Comparison of ENCODE assay signal across 15 mouse cellular contexts in the genomic region with DNA sequence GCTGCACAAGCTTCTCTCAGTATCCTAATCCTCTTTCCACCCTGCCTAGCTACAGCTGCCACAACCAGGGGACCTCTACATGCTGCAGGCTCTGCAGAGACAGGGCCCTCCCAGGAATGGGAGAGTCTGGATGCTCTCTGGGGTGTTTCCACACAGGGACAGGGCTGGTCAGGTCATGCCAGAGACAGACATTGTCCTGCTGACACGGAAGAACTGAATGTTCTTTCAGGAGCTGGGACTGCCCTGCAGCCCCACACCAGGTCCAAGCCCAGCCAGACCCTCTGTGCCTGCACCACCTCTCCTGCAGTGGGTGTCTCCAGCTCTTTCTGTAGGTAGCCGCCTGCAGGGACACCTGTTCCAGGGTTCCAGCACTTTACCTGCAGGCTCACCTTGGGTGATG. TPM values are rescaled to one million over a fixed set of nuclear protein-coding genes. Genes with fewer than 3 reads are reported as not detected.
DNase-seq lines count a peak whose midpoint lies in the region; ATAC-seq lines count a peak whose summit lies in the region.
"Had no signal": no experiment of that assay in that cellular context is flagged by ENCODE, and none has a peak within 500 bp of the region (broad histone marks: within the 10 kb centered on the region; RNA-seq: fewer than 3 reads in every experiment).

No protein-coding gene starts in this region.

- no peaks in the 10 kb centered on the region for H3K36me3 ChIP-seq in hindbrain, embryonic 12.5 days
- no peaks in the 10 kb centered on the region for H3K36me3 ChIP-seq in hindbrain, embryonic 13.5 days
- H3K36me3 ChIP-seq in embryonic facial prominence, embryonic 15.5 days: no peaks in the 10 kb centered on the region
- H3K36me3 ChIP-seq in heart, embryonic 15.5 days: no peaks in the 10 kb centered on the region
- H3K36me3 ChIP-seq in neural tube, embryonic 15.5 days: no peaks in the 10 kb centered on the region
- H3K36me3 ChIP-seq: embryonic facial prominence, embryonic 12.5 days; forebrain, embryonic 12.5 days had no signal

- no peak for DNase-seq in yolk sac, embryonic 10.5 days (ENCODE audit: low spot score)
- DNase-seq in layer of hippocampus, adult 11-12 months (ENCODE audit: low spot score): no peak
- DNase-seq: cerebellum, adult 11-12 months; cerebellum, postnatal 36 days had no signal

- H3K27me3 ChIP-seq in hindbrain, embryonic 12.5 days: peaks cover 62% of the 10 kb centered on the region
- H3K27me3 ChIP-seq in hindbrain, embryonic 13.5 days: peaks cover 74% of the 10 kb centered on the region
- peaks cover 67% of the 10 kb centered on the region for H3K27me3 ChIP-seq in embryonic facial prominence, embryonic 15.5 days
- peaks cover 12% of the 10 kb centered on the region; the same call in 1 of the 2 replicates for H3K27me3 ChIP-seq in heart, embryonic 15.5 days
- H3K27me3 ChIP-seq in neural tube, embryonic 15.5 days (replicated peaks): peaks cover 48% of the 10 kb centered on the region

- no peak overlapping the region for H3K9ac ChIP-seq in hindbrain, embryonic 12.5 days
- H3K9ac ChIP-seq in hindbrain, embryonic 13.5 days: no peak overlapping the region
- no peak overlapping the region for H3K9ac ChIP-seq in embryonic facial prominence, embryonic 15.5 days
- peak overlapping the region; percentile 92 for H3K9ac ChIP-seq in heart, embryonic 15.5 days
- H3K9ac ChIP-seq in neural tube, embryonic 15.5 days (replicated peaks): no peak overlapping the region; the same call in 1 of the 2 replicates
- H3K9ac ChIP-seq: embryonic facial prominence, embryonic 12.5 days; forebrain, embryonic 12.5 days had no signal

- peaks cover 18% of the 10 kb centered on the region for H3K4me1 ChIP-seq in hindbrain, embryonic 12.5 days
- peaks cover 24% of the 10 kb centered on the region for H3K4me1 ChIP-seq in hindbrain, embryonic 13.5 days (replicated peaks)
- peaks cover 15% of the 10 kb centered on the region for H3K4me1 ChIP-seq in embryonic facial prominence, embryonic 15.5 days
- peaks cover 20% of the 10 kb centered on the region for H3K4me1 ChIP-seq in heart, embryonic 15.5 days (replicated peaks)
- peaks cover 20% of the 10 kb centered on the region for H3K4me1 ChIP-seq in neural tube, embryonic 15.5 days
- H3K4me1 ChIP-seq: megakaryocyte, embryonic 14.5 days had no signal

- H3K4me2 ChIP-seq in hindbrain, embryonic 12.5 days (replicated peaks): 0 out of 2 replicates have a peak overlapping the region, but pooled peaks have one; percentile 4
- H3K4me2 ChIP-seq in hindbrain, embryonic 13.5 days: no peak overlapping the region
- no peak overlapping the region for H3K4me2 ChIP-seq in embryonic facial prominence, embryonic 15.5 days (replicated peaks)
- H3K4me2 ChIP-seq in heart, embryonic 15.5 days: peak overlapping the region; percentile 71
- peak overlapping the region; percentile 93 for H3K4me2 ChIP-seq in neural tube, embryonic 15.5 days
- H3K4me2 ChIP-seq: liver, embryonic 11.5 days had no signal

- no peak for ATAC-seq in hindbrain, embryonic 12.5 days (ENCODE audit: low FRiP score)
- no peak for ATAC-seq in hindbrain, embryonic 13.5 days (ENCODE audit: low FRiP score)
- no peak for ATAC-seq in embryonic facial prominence, embryonic 15.5 days (ENCODE audit: insufficient number of reproducible peaks, low FRiP score, low TSS enrichment, low read depth)
- no peak for ATAC-seq in heart, embryonic 15.5 days (replicated peaks; ENCODE audit: insufficient number of reproducible peaks, insufficient read depth, low FRiP score, low read depth)
- ATAC-seq in neural tube, embryonic 15.5 days (ENCODE audit: low FRiP score): no peak
- ATAC-seq: lung, postnatal 0 days had no signal

- no peak overlapping the region for H3K4me3 ChIP-seq in hindbrain, embryonic 12.5 days
- H3K4me3 ChIP-seq in hindbrain, embryonic 13.5 days: no peak overlapping the region
- peak overlapping the region; percentile 41; the same call in 1 of the 2 replicates for H3K4me3 ChIP-seq in embryonic facial prominence, embryonic 15.5 days (replicated peaks)
- peak overlapping the region; percentile 73 for H3K4me3 ChIP-seq in heart, embryonic 15.5 days
- H3K4me3 ChIP-seq in neural tube, embryonic 15.5 days (replicated peaks): 0 out of 2 replicates have a peak overlapping the region, but pooled peaks have one; percentile 51
- H3K4me3 ChIP-seq: megakaryocyte, embryonic 14.5 days had no signal

- no peak overlapping the region for H3K27ac ChIP-seq in hindbrain, embryonic 12.5 days
- no peak overlapping the region for H3K27ac ChIP-seq in hindbrain, embryonic 13.5 days
- no peak overlapping the region for H3K27ac ChIP-seq in embryonic facial prominence, embryonic 15.5 days (replicated peaks)
- peak overlapping the region; percentile 97 for H3K27ac ChIP-seq in heart, embryonic 15.5 days
- no peak overlapping the region for H3K27ac ChIP-seq in neural tube, embryonic 15.5 days (replicated peaks)
- H3K27ac ChIP-seq: embryonic facial prominence, embryonic 12.5 days; forebrain, embryonic 12.5 days; kidney, postnatal 0 days had no signal

- H3K9me3 ChIP-seq in hindbrain, embryonic 12.5 days (replicated peaks): no peaks in the 10 kb centered on the region
- no peaks in the 10 kb centered on the region for H3K9me3 ChIP-seq in hindbrain, embryonic 13.5 days
- no peaks in the 10 kb centered on the region for H3K9me3 ChIP-seq in embryonic facial prominence, embryonic 15.5 days (replicated peaks)
- H3K9me3 ChIP-seq in heart, embryonic 15.5 days (replicated peaks): no peaks in the 10 kb centered on the region
- H3K9me3 ChIP-seq in neural tube, embryonic 15.5 days (replicated peaks): no peaks in the 10 kb centered on the region
- H3K9me3 ChIP-seq: embryonic facial prominence, embryonic 12.5 days; forebrain, embryonic 12.5 days; megakaryocyte, embryonic 14.5 days had no signal

- 36% methylated on average over 2 of the region's 2 CpGs for WGBS in hindbrain, embryonic 12.5 days
- WGBS in hindbrain, embryonic 13.5 days: 50% methylated on average over 2 of the region's 2 CpGs
- WGBS in embryonic facial prominence, embryonic 15.5 days: 27% methylated on average over 2 of the region's 2 CpGs
- 24% methylated on average over 2 of the region's 2 CpGs for WGBS in heart, embryonic 15.5 days
- 70% methylated on average over 2 of the region's 2 CpGs for WGBS in neural tube, embryonic 15.5 days

RNA-seq across cellular contexts. Expression of gene Gata5, which starts 52.8 kb away (rescaled TPM):
- 0.08 TPM in 1 of 2 replicates, not detected in the other for polyA plus RNA-seq in hindbrain, embryonic 12.5 days (2016; fragmentation: Nextera tagmentation; extraction: Ambion mirVana)
- 0.05 TPM in 1 of 2 replicates, not detected in the other for polyA plus RNA-seq in hindbrain, embryonic 13.5 days (2015; fragmentation: Nextera tagmentation; extraction: Ambion mirVana)
- polyA plus RNA-seq in embryonic facial prominence, embryonic 15.5 days (2015; fragmentation: Nextera tagmentation; extraction: Ambion mirVana): not detected in 2 replicates
- 5.3 and 7.9 TPM in 2 replicates for polyA plus RNA-seq in heart, embryonic 15.5 days (2015; fragmentation: Nextera tagmentation; extraction: Ambion mirVana)
- polyA plus RNA-seq in neural tube, embryonic 15.5 days (2015; fragmentation: Nextera tagmentation; extraction: Ambion mirVana): 0.04 and 0.14 TPM in 2 replicates
- polyA plus RNA-seq: forebrain, embryonic 12.5 days had no signal

Comparison
In these comparisons a context has a peak if more than half of its experiments do, and no peak if none do; other contexts are left out.
1. H3K4me2 ChIP-seq: peak in hindbrain, embryonic 12.5 days (single experiment), heart, embryonic 15.5 days (single experiment) and neural tube, embryonic 15.5 days (single experiment); none in hindbrain, embryonic 13.5 days (single experiment) and embryonic facial prominence, embryonic 15.5 days (single experiment).
2. H3K4me3 ChIP-seq: peak in embryonic facial prominence, embryonic 15.5 days (single experiment), heart, embryonic 15.5 days (single experiment) and neural tube, embryonic 15.5 days (single experiment); none in hindbrain, embryonic 12.5 days (single experiment) and hindbrain, embryonic 13.5 days (single experiment).